Mouse (Mus musculus): ENCODE results near the gene Krtap4-1. TPM values are rescaled to one million over a fixed set of nuclear protein-coding genes. Genes with fewer than 3 reads are reported as not detected.

The Krtap4-1 gene
- polyA plus RNA-seq, 1 experiment from 2014 or later, result not detected

- no peak for TF ChIP-seq CTCF (IDR thresholded peaks at IDR 0.05; ENCODE audit: low read depth)
- no peak for TF ChIP-seq EP300 (optimal IDR thresholded peaks at IDR 0.05)
- Histone ChIP-seq H3K27me3 (ENCODE audit: control insufficient read depth, insufficient read depth, low read length) (no peaks in the 10 kb centered on the region), H3K9me3 (ENCODE audit: control insufficient read depth, low read length) (no peaks in the 10 kb centered on the region), H3K27ac (replicated peaks) (no peak overlapping the region), H3K4me2 (replicated peaks; ENCODE audit: low read depth) (no peak overlapping the region), H3K4me1 (replicated peaks; ENCODE audit: control insufficient read depth, insufficient read depth) (no peaks in the 10 kb centered on the region), H3K36me3 (ENCODE audit: control insufficient read depth, insufficient read depth, low read length) (no peaks in the 10 kb centered on the region), H3K4me3 (ENCODE audit: low read depth, low read length) (no peak overlapping the region), H3K9ac (ENCODE audit: low read length) (no peak overlapping the region)
- DNase-seq (ENCODE audit: low spot score), result no peak
- 73% methylated on average over 6 of the region's 6 CpGs for WGBS
- no peak for ATAC-seq (ENCODE audit: low FRiP score, low TSS enrichment)
These were observed 46.5 kb downstream of the Krtap4-1 start for GRCm38 (mm10) chr11:99581564-99581963.

GRCm38 (mm10) chr11:99581051-99581450 is 47.0 kb downstream of the Krtap4-1 start:
- Histone ChIP-seq H3K27ac (replicated peaks) (no peak overlapping the region), H3K4me1 (replicated peaks; ENCODE audit: control insufficient read depth, insufficient read depth) (no peaks in the 10 kb centered on the region), H3K9me3 (ENCODE audit: control insufficient read depth, low read length) (no peaks in the 10 kb centered on the region), H3K9ac (ENCODE audit: low read length) (no peak overlapping the region), H3K4me3 (ENCODE audit: low read depth, low read length) (no peak overlapping the region), H3K36me3 (ENCODE audit: control insufficient read depth, insufficient read depth, low read length) (no peaks in the 10 kb centered on the region), H3K27me3 (ENCODE audit: control insufficient read depth, insufficient read depth, low read length) (no peaks in the 10 kb centered on the region), H3K4me2 (replicated peaks; ENCODE audit: low read depth) (no peak overlapping the region)
- DNase-seq (ENCODE audit: low spot score) (no peak), ATAC-seq (ENCODE audit: low FRiP score, low TSS enrichment) (no peak)
- TF ChIP-seq EP300 (optimal IDR thresholded peaks at IDR 0.05), result no peak
- TF ChIP-seq CTCF (IDR thresholded peaks at IDR 0.05; ENCODE audit: low read depth), result no peak
- 86% methylated on average over 5 of the region's 5 CpGs for WGBS

GRCm38 (mm10) chr11:99580636-99581035 is 47.4 kb downstream of the Krtap4-1 start, which contains the start of gene Krtap1-5:
Krtap1-5 (minus strand) TSS chr11:99581016.
- Histone ChIP-seq H3K27ac (replicated peaks) (no peak within 1 kb of the TSS), H3K27me3 (ENCODE audit: control insufficient read depth, insufficient read depth, low read length) (no peaks in the 10 kb centered on the region), H3K4me2 (replicated peaks; ENCODE audit: low read depth) (no peak within 1 kb of the TSS), H3K9ac (ENCODE audit: low read length) (no peak within 1 kb of the TSS), H3K36me3 (ENCODE audit: control insufficient read depth, insufficient read depth, low read length) (no peaks in the 10 kb centered on the region), H3K4me3 (ENCODE audit: low read depth, low read length) (no peak within 1 kb of the TSS), H3K9me3 (ENCODE audit: control insufficient read depth, low read length) (no peaks in the 10 kb centered on the region), H3K4me1 (replicated peaks; ENCODE audit: control insufficient read depth, insufficient read depth) (no peaks in the 10 kb centered on the region)
- TF ChIP-seq CTCF (IDR thresholded peaks at IDR 0.05; ENCODE audit: low read depth) (no peak), EP300 (optimal IDR thresholded peaks at IDR 0.05) (no peak)
- DNase-seq (ENCODE audit: low spot score), result no peak
- ATAC-seq (ENCODE audit: low FRiP score, low TSS enrichment), result no peak
- 83% methylated on average over 6 of the region's 6 CpGs for WGBS

Other genes with a start within 250 kb of the Krtap4-1 start
- 431 and 466 TPM in 2 replicates for gene Krt10, start 238.9 kb downstream of the Krtap4-1 start, polyA plus RNA-seq (2015; fragmentation: Nextera tagmentation; extraction: Ambion mirVana)
- gene Krt12, start 206.0 kb downstream of the Krtap4-1 start, polyA plus RNA-seq (2015; fragmentation: Nextera tagmentation; extraction: Ambion mirVana), result 0.16 and 0.21 TPM in 2 replicates
- 110 and 119 TPM in 2 replicates for gene Krt20, start 190.1 kb downstream of the Krtap4-1 start, polyA plus RNA-seq (2015; fragmentation: Nextera tagmentation; extraction: Ambion mirVana)
- 204 and 221 TPM in 2 replicates for gene Krt23, start 135.1 kb downstream of the Krtap4-1 start, polyA plus RNA-seq (2015; fragmentation: Nextera tagmentation; extraction: Ambion mirVana)
- gene Krt39, start 106.9 kb downstream of the Krtap4-1 start, polyA plus RNA-seq (2015; fragmentation: Nextera tagmentation; extraction: Ambion mirVana), result 0.07 TPM in 1 of 2 replicates, not detected in the other
- not detected in 2 replicates for gene Krt40, start 85.1 kb downstream of the Krtap4-1 start, polyA plus RNA-seq (2015; fragmentation: Nextera tagmentation; extraction: Ambion mirVana)
- not detected in 2 replicates for gene Krtap3-3, start 77.4 kb downstream of the Krtap4-1 start, polyA plus RNA-seq (2015; fragmentation: Nextera tagmentation; extraction: Ambion mirVana)
- gene Krtap3-2, start 71.4 kb downstream of the Krtap4-1 start, polyA plus RNA-seq (2015; fragmentation: Nextera tagmentation; extraction: Ambion mirVana), result 0.19 and 0.34 TPM in 2 replicates
- not detected in 2 replicates for gene Gm11939, start 68.8 kb downstream of the Krtap4-1 start, polyA plus RNA-seq (2015; fragmentation: Nextera tagmentation; extraction: Ambion mirVana)
- gene Krtap3-1, start 61.6 kb downstream of the Krtap4-1 start, polyA plus RNA-seq (2015; fragmentation: Nextera tagmentation; extraction: Ambion mirVana), result not detected in 2 replicates
- not detected in 2 replicates for gene Krtap1-5, start 47.2 kb downstream of the Krtap4-1 start, polyA plus RNA-seq (2015; fragmentation: Nextera tagmentation; extraction: Ambion mirVana)
- gene Krtap1-4, start 44.6 kb downstream of the Krtap4-1 start, polyA plus RNA-seq (2015; fragmentation: Nextera tagmentation; extraction: Ambion mirVana), result not detected in 2 replicates
- not detected in 2 replicates for gene Krtap1-3, start 36.9 kb downstream of the Krtap4-1 start, polyA plus RNA-seq (2015; fragmentation: Nextera tagmentation; extraction: Ambion mirVana)
- not detected in 2 replicates for gene Krtap9-3, start 30.1 kb downstream of the Krtap4-1 start, polyA plus RNA-seq (2015; fragmentation: Nextera tagmentation; extraction: Ambion mirVana)
- gene Gm11938, start 24.9 kb downstream of the Krtap4-1 start, polyA plus RNA-seq (2015; fragmentation: Nextera tagmentation; extraction: Ambion mirVana), result not detected in 2 replicates
- not detected in 2 replicates for gene Gm11937, start 18.0 kb downstream of the Krtap4-1 start, polyA plus RNA-seq (2015; fragmentation: Nextera tagmentation; extraction: Ambion mirVana)
- gene Krtap2-4, start 13.4 kb downstream of the Krtap4-1 start, polyA plus RNA-seq (2015; fragmentation: Nextera tagmentation; extraction: Ambion mirVana), result not detected in 2 replicates
- gene Gm11562, start 7.8 kb downstream of the Krtap4-1 start, polyA plus RNA-seq (2015; fragmentation: Nextera tagmentation; extraction: Ambion mirVana), result not detected in 2 replicates
- not detected in 2 replicates for gene Krtap4-2, start 6.8 kb upstream of the Krtap4-1 start, polyA plus RNA-seq (2015; fragmentation: Nextera tagmentation; extraction: Ambion mirVana)
- not detected in 2 replicates for gene Krtap4-7, start 15.9 kb upstream of the Krtap4-1 start, polyA plus RNA-seq (2015; fragmentation: Nextera tagmentation; extraction: Ambion mirVana)
- not detected in 2 replicates for gene Gm11555, start 22.0 kb upstream of the Krtap4-1 start, polyA plus RNA-seq (2015; fragmentation: Nextera tagmentation; extraction: Ambion mirVana)
- not detected in 2 replicates for gene Gm11563, start 30.7 kb upstream of the Krtap4-1 start, polyA plus RNA-seq (2015; fragmentation: Nextera tagmentation; extraction: Ambion mirVana)
- gene Krtap4-6, start 37.7 kb upstream of the Krtap4-1 start, polyA plus RNA-seq (2015; fragmentation: Nextera tagmentation; extraction: Ambion mirVana), result not detected in 2 replicates
- not detected in 2 replicates for gene Gm14190, start 62.5 kb upstream of the Krtap4-1 start, polyA plus RNA-seq (2015; fragmentation: Nextera tagmentation; extraction: Ambion mirVana)
- not detected in 2 replicates for gene Gm14180, start 106.1 kb upstream of the Krtap4-1 start, polyA plus RNA-seq (2015; fragmentation: Nextera tagmentation; extraction: Ambion mirVana)
- not detected in 2 replicates for gene Gm11595, start 144.7 kb upstream of the Krtap4-1 start, polyA plus RNA-seq (2015; fragmentation: Nextera tagmentation; extraction: Ambion mirVana)
- gene Krtap4-8, start 152.5 kb upstream of the Krtap4-1 start, polyA plus RNA-seq (2015; fragmentation: Nextera tagmentation; extraction: Ambion mirVana), result not detected in 2 replicates
- gene Krtap4-9, start 157.0 kb upstream of the Krtap4-1 start, polyA plus RNA-seq (2015; fragmentation: Nextera tagmentation; extraction: Ambion mirVana), result not detected in 2 replicates
- gene Gm11596, start 165.2 kb upstream of the Krtap4-1 start, polyA plus RNA-seq (2015; fragmentation: Nextera tagmentation; extraction: Ambion mirVana), result not detected in 2 replicates
- gene Gm11569, start 170.7 kb upstream of the Krtap4-1 start, polyA plus RNA-seq (2015; fragmentation: Nextera tagmentation; extraction: Ambion mirVana), result not detected in 2 replicates
- not detected in 2 replicates for gene Gm11554, start 176.2 kb upstream of the Krtap4-1 start, polyA plus RNA-seq (2015; fragmentation: Nextera tagmentation; extraction: Ambion mirVana)
- not detected in 2 replicates for gene Krtap4-13, start 181.7 kb upstream of the Krtap4-1 start, polyA plus RNA-seq (2015; fragmentation: Nextera tagmentation; extraction: Ambion mirVana)
- not detected in 2 replicates for gene Gm11564, start 187.4 kb upstream of the Krtap4-1 start, polyA plus RNA-seq (2015; fragmentation: Nextera tagmentation; extraction: Ambion mirVana)
- gene 2300003K06Rik, start 209.8 kb upstream of the Krtap4-1 start, polyA plus RNA-seq (2015; fragmentation: Nextera tagmentation; extraction: Ambion mirVana), result not detected in 2 replicates
- gene Krtap4-16, start 223.4 kb upstream of the Krtap4-1 start, polyA plus RNA-seq (2015; fragmentation: Nextera tagmentation; extraction: Ambion mirVana), result not detected in 2 replicates
- gene Gm11568, start 229.7 kb upstream of the Krtap4-1 start, polyA plus RNA-seq (2015; fragmentation: Nextera tagmentation; extraction: Ambion mirVana), result not detected in 2 replicates
- not detected in 2 replicates for gene Gm11559, start 236.2 kb upstream of the Krtap4-1 start, polyA plus RNA-seq (2015; fragmentation: Nextera tagmentation; extraction: Ambion mirVana)
- not detected in 2 replicates for gene Krtap9-1, start 245.2 kb upstream of the Krtap4-1 start, polyA plus RNA-seq (2015; fragmentation: Nextera tagmentation; extraction: Ambion mirVana)

Data from stomach, postnatal 0 days (tissue).